Mouse (Mus musculus) adrenal gland, postnatal 4 days (tissue): ENCODE results near the gene Tmem169. TPM values are rescaled to one million over a fixed set of nuclear protein-coding genes. Genes with fewer than 3 reads are reported as not detected.
A peak's percentile ranks its signal among the peaks of the same experiment; 100 is the strongest.

ENCODE experiments used
- DNase-seq, 2 experiments: peaks; one replicate each; pipeline ENCODE4 v3.0.0; 2021 to 2022; ENCODE audit warnings: low spot score in 2 of 2, mixed read lengths in 2 of 2
- total RNA-seq, 2 experiments: library from RNA; stranded (reverse); gene quantifications; 2 replicates each; pipeline ENCODE4 v1.2.3; 2021

Gene Tmem169
- total RNA-seq, 2 experiments from 2014 or later = 2.5 to 6.1 TPM

- DNase-seq = no peak
Observed at GRCm38 (mm10) chr1:72284539-72284938, 370 bp downstream of the Tmem169 start.

GRCm38 (mm10) chr1:72286904-72287303 lies 2.7 kb downstream of the Tmem169 start:
- no peak for DNase-seq

GRCm38 (mm10) chr1:72287893-72288292 lies 3.7 kb downstream of the Tmem169 start:
- no peak for DNase-seq

- DNase-seq = no peak
Observed at GRCm38 (mm10) chr1:72288527-72289150, 4.5 kb downstream of the Tmem169 start.

- no peak for DNase-seq
Observed at GRCm38 (mm10) chr1:72290896-72291295, 6.7 kb downstream of the Tmem169 start.

- no peak for DNase-seq
Observed at GRCm38 (mm10) chr1:72291421-72291820, 7.3 kb downstream of the Tmem169 start.

- no peak for DNase-seq
Observed at GRCm38 (mm10) chr1:72291925-72292324, 7.8 kb downstream of the Tmem169 start.

GRCm38 (mm10) chr1:72293869-72294663 lies 9.9 kb downstream of the Tmem169 start:
- no peak for DNase-seq

- no peak for DNase-seq
Observed at GRCm38 (mm10) chr1:72295746-72296145, 11.6 kb downstream of the Tmem169 start.

- no peak for DNase-seq
Observed at GRCm38 (mm10) chr1:72301845-72302244, 17.7 kb downstream of the Tmem169 start.

GRCm38 (mm10) chr1:72306241-72306640 lies 22.1 kb downstream of the Tmem169 start:
- DNase-seq = no peak

- DNase-seq = no peak
Observed at GRCm38 (mm10) chr1:72306679-72307181, 22.6 kb downstream of the Tmem169 start.

GRCm38 (mm10) chr1:72307317-72307798 lies 23.2 kb downstream of the Tmem169 start, which contains the start of gene Xrcc5:
TSS of gene Xrcc5 (plus strand) at chr1:72307421.
- peak; percentile 63 to 79 for DNase-seq

GRCm38 (mm10) chr1:72308919-72309318 lies 24.8 kb downstream of the Tmem169 start:
- no peak for DNase-seq

- no peak for DNase-seq
Observed at GRCm38 (mm10) chr1:72309744-72310424, 25.7 kb downstream of the Tmem169 start.

GRCm38 (mm10) chr1:72312701-72313398 lies 28.7 kb downstream of the Tmem169 start:
- DNase-seq = no peak

GRCm38 (mm10) chr1:72313399-72314039 lies 29.4 kb downstream of the Tmem169 start:
- no peak for DNase-seq

- no peak for DNase-seq
Observed at GRCm38 (mm10) chr1:72315447-72315846, 31.3 kb downstream of the Tmem169 start.

- no peak for DNase-seq
Observed at GRCm38 (mm10) chr1:72316409-72316808, 32.2 kb downstream of the Tmem169 start.

GRCm38 (mm10) chr1:72316901-72317300 lies 32.7 kb downstream of the Tmem169 start:
- DNase-seq = no peak
